Comparison of ENCODE assay signal across 9 mouse cellular contexts in the genomic region with DNA sequence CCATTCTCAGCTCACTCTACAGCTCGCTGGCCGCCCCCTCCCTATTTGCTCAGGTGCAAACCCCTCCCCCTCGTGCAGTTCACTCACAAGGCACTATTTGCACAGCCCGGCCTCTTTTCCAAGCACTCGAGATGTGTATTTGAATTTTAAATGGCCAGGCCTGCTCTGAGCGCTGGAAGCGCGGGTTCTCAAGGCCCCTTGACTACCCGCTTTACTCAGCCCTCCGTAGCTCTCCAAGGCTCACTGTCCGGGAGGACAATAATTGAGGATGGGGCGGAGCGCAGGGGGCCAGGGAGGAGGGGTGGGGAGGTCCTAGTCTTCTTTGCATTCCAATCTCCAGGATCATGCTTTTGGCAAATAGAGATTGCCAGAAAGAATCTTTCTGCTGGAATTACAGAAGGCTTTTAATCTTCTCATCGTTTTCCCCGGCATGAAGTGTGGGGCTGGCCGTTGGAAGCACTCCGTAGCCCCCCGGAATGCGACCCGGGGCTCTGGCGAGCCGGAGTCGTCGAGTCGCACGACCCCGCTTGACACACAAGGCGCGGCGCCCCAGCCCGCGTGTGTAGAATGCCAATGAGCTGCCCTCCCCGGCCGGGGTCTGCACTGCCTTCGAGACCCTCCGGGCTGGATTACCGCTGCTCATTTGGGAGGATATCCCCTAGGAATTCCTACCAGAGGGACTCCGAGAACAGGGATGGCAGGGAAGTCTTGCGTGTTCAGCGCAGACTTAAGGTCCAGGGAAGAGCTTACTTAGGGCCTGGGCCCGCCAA. TPM values are rescaled to one million over a fixed set of nuclear protein-coding genes. Genes with fewer than 3 reads are reported as not detected.
DNase-seq lines count a peak whose midpoint lies in the region; ATAC-seq and TF ChIP-seq lines count a peak whose summit lies in the region.
"Had no signal": no experiment of that assay in that cellular context is flagged by ENCODE, and none has a peak within 500 bp of the region (broad histone marks: within the 10 kb centered on the region; RNA-seq: fewer than 3 reads in every experiment).

No protein-coding gene starts in this region.

- peaks cover 42% of the 10 kb centered on the region for H3K4me1 ChIP-seq in embryonic facial prominence, embryonic 15.5 days
- H3K4me1 ChIP-seq in limb, embryonic 13.5 days = peaks cover 42% of the 10 kb centered on the region
- H3K4me1 ChIP-seq in midbrain, postnatal 0 days (ENCODE audit: insufficient read depth, low read length) = peaks cover 8% of the 10 kb centered on the region; the same call in 1 of the 2 replicates

- no peak overlapping the region for H3K4me3 ChIP-seq in embryonic facial prominence, embryonic 15.5 days (replicated peaks)
- H3K4me3 ChIP-seq in limb, embryonic 13.5 days = peak overlapping the region; percentile 45; the same call in 1 of the 2 replicates
- H3K4me3 ChIP-seq in midbrain, postnatal 0 days (ENCODE audit: low read depth, low read length) = peak overlapping the region; percentile 6; the same call in 1 of the 2 replicates
- H3K4me3 ChIP-seq: erythroblast, embryonic 14.5 days had no signal

- no peak overlapping the region for H3K27ac ChIP-seq in embryonic facial prominence, embryonic 15.5 days (replicated peaks)
- no peak overlapping the region for H3K27ac ChIP-seq in limb, embryonic 13.5 days
- no peak overlapping the region for H3K27ac ChIP-seq in midbrain, postnatal 0 days (ENCODE audit: low read depth, low read length)

- 2% methylated on average over 41 of the region's 41 CpGs for WGBS in embryonic facial prominence, embryonic 15.5 days
- WGBS in limb, embryonic 13.5 days = under 1% methylated on average over 41 of the region's 41 CpGs
- 9% methylated on average over 41 of the region's 41 CpGs for WGBS in midbrain, postnatal 0 days

- H3K9me3 ChIP-seq in embryonic facial prominence, embryonic 15.5 days (replicated peaks) = no peaks in the 10 kb centered on the region
- H3K9me3 ChIP-seq in limb, embryonic 13.5 days = no peaks in the 10 kb centered on the region
- no peaks in the 10 kb centered on the region for H3K9me3 ChIP-seq in midbrain, postnatal 0 days (ENCODE audit: low read length)

- ATAC-seq in embryonic facial prominence, embryonic 15.5 days (ENCODE audit: insufficient number of reproducible peaks, low FRiP score, low TSS enrichment, low read depth) = no peak
- ATAC-seq in limb, embryonic 13.5 days (ENCODE audit: low FRiP score, low read depth) = no peak
- no peak for ATAC-seq in midbrain, postnatal 0 days (ENCODE audit: low FRiP score)
- ATAC-seq in frontal cortex, adult (ENCODE audit: low TSS enrichment) = no peak
- no peak for ATAC-seq in monocyte, adult 5-6 weeks (replicated peaks; ENCODE audit: insufficient number of reproducible peaks, low FRiP score, low TSS enrichment, poor library complexity, severe bottlenecking)

- DNase-seq in embryo, embryonic 10.5 days (ENCODE audit: low spot score) = peak; percentile 71
- no peak for DNase-seq in midbrain, postnatal 0 days (ENCODE audit: low spot score)
- DNase-seq in thymus, postnatal 0 days (ENCODE audit: low spot score) = no peak
- DNase-seq: thymus, postnatal 36 days had no signal

- H3K9ac ChIP-seq in embryonic facial prominence, embryonic 15.5 days = no peak overlapping the region
- H3K9ac ChIP-seq in limb, embryonic 13.5 days = no peak overlapping the region
- H3K9ac ChIP-seq in midbrain, postnatal 0 days (replicated peaks; ENCODE audit: low read length, poor library complexity, severe bottlenecking) = no peak overlapping the region

- TF ChIP-seq CTCF in midbrain, postnatal 0 days (IDR thresholded peaks at IDR 0.05) = no peak

- H3K27me3 ChIP-seq in embryonic facial prominence, embryonic 15.5 days = peaks cover 89% of the 10 kb centered on the region
- H3K27me3 ChIP-seq in limb, embryonic 13.5 days = peaks cover 99% of the 10 kb centered on the region
- peaks cover 78% of the 10 kb centered on the region for H3K27me3 ChIP-seq in midbrain, postnatal 0 days (ENCODE audit: insufficient read depth, low read length)

- H3K36me3 ChIP-seq in embryonic facial prominence, embryonic 15.5 days = no peaks in the 10 kb centered on the region
- H3K36me3 ChIP-seq in limb, embryonic 13.5 days = no peaks in the 10 kb centered on the region
- H3K36me3 ChIP-seq in midbrain, postnatal 0 days (ENCODE audit: insufficient read depth, low read length) = no peaks in the 10 kb centered on the region

- 0 out of 2 replicates have a peak overlapping the region, but pooled peaks have one; percentile 63 for H3K4me2 ChIP-seq in embryonic facial prominence, embryonic 15.5 days (replicated peaks)
- peak overlapping the region; percentile 76 for H3K4me2 ChIP-seq in limb, embryonic 13.5 days (replicated peaks)
- H3K4me2 ChIP-seq in midbrain, postnatal 0 days (ENCODE audit: low read depth, low read length, poor library complexity, severe bottlenecking) = peak overlapping the region; percentile 20

RNA-seq across cellular contexts. Expression of a gene that starts 7.4 kb away (rescaled TPM):
- 2.2 and 2.9 TPM in 2 replicates for polyA plus RNA-seq in embryonic facial prominence, embryonic 15.5 days (2015; fragmentation: Nextera tagmentation; extraction: Ambion mirVana)
- polyA plus RNA-seq in limb, embryonic 13.5 days (2015; fragmentation: Nextera tagmentation; extraction: Ambion mirVana) = not detected in 2 replicates
- total RNA-seq in midbrain, postnatal 0 days (2014; rRNA removed) = 1.4 and 3.2 TPM in 2 replicates
- 0.83 and 0.86 TPM in 2 replicates for polyA plus RNA-seq in midbrain, postnatal 0 days (2015; fragmentation: Nextera tagmentation; extraction: Ambion mirVana)
- polyA plus RNA-seq in thymus, postnatal 0 days (2015; fragmentation: Nextera tagmentation; extraction: Ambion mirVana) = 0.04 TPM in 1 of 2 replicates, not detected in the other
- not detected in 3 replicates for total RNA-seq in monocyte, adult 5-6 weeks (2017)

Comparison
In these comparisons a context has a peak if more than half of its experiments do, and no peak if none do; other contexts are left out.
1. H3K4me2 ChIP-seq: peak in every context shown above with its lines; median percentile 76 in limb, embryonic 13.5 days; 63 in embryonic facial prominence, embryonic 15.5 days; 20 in midbrain, postnatal 0 days.